In the genomic region with DNA sequence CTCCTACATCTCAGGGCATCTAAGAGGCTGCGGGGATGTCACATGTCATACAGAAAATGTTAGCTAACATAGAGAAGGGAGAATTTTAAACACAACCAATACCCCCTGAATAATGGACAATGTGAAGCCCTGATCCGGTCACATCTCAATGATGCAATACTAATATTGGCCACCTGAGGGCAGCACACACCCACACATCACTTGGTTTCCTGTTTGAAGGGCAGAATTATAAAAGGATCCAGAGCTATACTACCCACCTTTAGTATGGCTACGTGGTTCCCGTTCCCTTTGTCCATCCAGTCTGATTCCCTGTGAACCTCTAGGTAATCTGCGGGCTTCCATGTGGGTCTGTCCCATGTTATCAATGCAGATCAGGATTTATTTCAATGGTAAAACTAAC, we compare ENCODE assay signal across 9 mouse cellular contexts. TPM values are rescaled to one million over a fixed set of nuclear protein-coding genes. Genes with fewer than 3 reads are reported as not detected.
A peak's percentile ranks its signal among the peaks of the same experiment; 100 is the strongest.
DNase-seq lines count a peak whose midpoint lies in the region; ATAC-seq and TF ChIP-seq lines count a peak whose summit lies in the region.
"Had no signal": no experiment of that assay in that cellular context is flagged by ENCODE, and none has a peak within 500 bp of the region (broad histone marks: within the 10 kb centered on the region; RNA-seq: fewer than 3 reads in every experiment).

No protein-coding gene starts in this region.

- no peak overlapping the region for H3K9ac ChIP-seq in ES-E14 (ENCODE audit: insufficient read depth, low read depth, low read length, poor library complexity, severe bottlenecking)
- H3K9ac ChIP-seq: heart, embryonic 15.5 days had no signal

- no peaks in the 10 kb centered on the region for H3K36me3 ChIP-seq in ES-E14 (ENCODE audit: control insufficient read depth, insufficient read depth, low read length, poor library complexity, severe bottlenecking)
- H3K36me3 ChIP-seq: heart, embryonic 15.5 days had no signal

- 20% methylated on average over 5 of the region's 5 CpGs for WGBS in lung, adult 2 months

- H3K9me3 ChIP-seq in ES-E14 (ENCODE audit: control insufficient read depth, insufficient read depth, low read depth, low read length), result no peaks in the 10 kb centered on the region
- H3K9me3 ChIP-seq: heart, embryonic 15.5 days had no signal

- in situ Hi-C loops in ES-E14 (cut with MboI; ENCODE audit: low sequenced_read_pairs in 2 of 2, unreplicated experiment in 2 of 2), result loop anchor here in 1 of 2 experiments (10.0 kb wide), 1 partner anchor 255 kb away; no protein-coding TSS in a partner anchor

- no peak for ATAC-seq in erythroid progenitor cell, adult 5-6 weeks (replicated peaks; ENCODE audit: low FRiP score, poor library complexity, severe bottlenecking)

- DNase-seq in A20 (ENCODE audit: low read depth, low spot score), result peak; percentile 47
- peak; percentile 50 for DNase-seq in ES-E14 (ENCODE audit: low read depth, low spot score)
- DNase-seq in cerebellum, adult 8-10 months, result peak; percentile 71
- DNase-seq in forelimb bud, embryonic 11.5 days (ENCODE audit: low read depth, low spot score), result peak; percentile 53
- peak; percentile 73 for DNase-seq in kidney, postnatal 10 days
- DNase-seq in lung, adult 2 months, result peak; percentile 28
- DNase-seq in ovary, postnatal 36 days (ENCODE audit: low spot score), result peak; percentile 18

- peak; percentile 54 for TF ChIP-seq CTCF in lung, adult 2 months (IDR thresholded peaks at IDR 0.05; ENCODE audit: insufficient read depth, low read length)

- no peak for TF ChIP-seq POLR2A in lung, adult 2 months (IDR thresholded peaks at IDR 0.05; ENCODE audit: borderline replicate concordance, extremely low read depth, low read depth, low read length)

- 0 out of 4 replicates have a peak, but pooled peaks cover 0 to 2% of the 10 kb centered on the region in 2 experiments for H3K4me1 ChIP-seq in ES-E14 (ENCODE audit: control insufficient read depth in 2 of 2, insufficient read depth in 2 of 2, low read length in 2 of 2, poor library complexity in 1 of 2)
- no peaks in the 10 kb centered on the region for H3K4me1 ChIP-seq in lung, adult 2 months (ENCODE audit: control insufficient read depth, insufficient read depth, low read length)
- H3K4me1 ChIP-seq: heart, embryonic 15.5 days had no signal

- H3K4me3 ChIP-seq in ES-E14 (ENCODE audit: insufficient read depth in 1 of 2, low read depth in 1 of 2, low read length in 2 of 2, poor library complexity in 1 of 2, severe bottlenecking in 1 of 2), result no peak overlapping the region
- no peak overlapping the region for H3K4me3 ChIP-seq in lung, adult 2 months (replicated peaks; ENCODE audit: extremely low read depth, low read depth, low read length)
- H3K4me3 ChIP-seq: heart, embryonic 15.5 days had no signal

- H3K27ac ChIP-seq in ES-E14 (ENCODE audit: insufficient read depth, low read depth, low read length, poor library complexity, severe bottlenecking), result no peak overlapping the region
- H3K27ac ChIP-seq: heart, embryonic 15.5 days had no signal

TF ChIP-seq in ES-E14, 5 proteins besides CTCF, POLR2A, EP300 and RAD21:
- TF ChIP-seq ZC3H11A (IDR thresholded peaks at IDR 0.05; ENCODE audit: borderline replicate concordance, low read depth, low read length), result no peak; the same call in 1 of the 2 replicates
- no peak for TF ChIP-seq MAFK (IDR thresholded peaks at IDR 0.05; ENCODE audit: insufficient read depth, low read depth, low read length)
- no peak for TF ChIP-seq HCFC1 (IDR thresholded peaks at IDR 0.05; ENCODE audit: borderline replicate concordance, insufficient read depth, low read length)

RNA-seq across cellular contexts. Expression of gene Slc6a11, which starts 41.4 kb away (rescaled TPM):
- total RNA-seq in ES-E14 (2012; rRNA removed), result 0.05 and 0.13 TPM in 2 replicates
- 0.02 TPM in 1 of 2 replicates, not detected in the other for polyA plus RNA-seq in lung, adult 2 months (2012; rRNA removed)
- not detected in 2 replicates for total RNA-seq in erythroid progenitor cell, adult 5-6 weeks (2015; ENCODE audit: low replicate concordance)
- total RNA-seq in erythroid progenitor cell, adult 5-6 weeks (2017; ENCODE audit: low replicate concordance), result not detected in 2 replicates

RNA-seq across cellular contexts. Expression of gene Atp2b2, which starts 47.2 kb away (rescaled TPM):
- total RNA-seq in ES-E14 (2012; rRNA removed), result 0.67 and 1.3 TPM in 2 replicates
- polyA plus RNA-seq in lung, adult 2 months (2012; rRNA removed), result 1.6 and 2.8 TPM in 2 replicates
- total RNA-seq in erythroid progenitor cell, adult 5-6 weeks (2015; ENCODE audit: low replicate concordance), result not detected in 2 replicates
- not detected in 2 replicates for total RNA-seq in erythroid progenitor cell, adult 5-6 weeks (2017; ENCODE audit: low replicate concordance)

Comparison
In these comparisons a context has a peak if more than half of its experiments do, and no peak if none do; other contexts are left out.
1. DNase-seq: peak in every context shown above with its lines; median percentile 73 in kidney, postnatal 10 days; 71 in cerebellum, adult 8-10 months; 53 in forelimb bud, embryonic 11.5 days; 50 in ES-E14; 47 in A20; 28 in lung, adult 2 months; 18 in ovary, postnatal 36 days.